Mouse (Mus musculus): ENCODE data around the gene Glt1d1. TPM values are rescaled to one million over a fixed set of nuclear protein-coding genes. Genes with fewer than 3 reads are reported as not detected.
A peak's percentile ranks its signal among the peaks of the same experiment; 100 is the strongest.

Glt1d1 gene
- polyA plus RNA-seq, 1 experiment from 2014 or later: 0.63 TPM

DNA sequence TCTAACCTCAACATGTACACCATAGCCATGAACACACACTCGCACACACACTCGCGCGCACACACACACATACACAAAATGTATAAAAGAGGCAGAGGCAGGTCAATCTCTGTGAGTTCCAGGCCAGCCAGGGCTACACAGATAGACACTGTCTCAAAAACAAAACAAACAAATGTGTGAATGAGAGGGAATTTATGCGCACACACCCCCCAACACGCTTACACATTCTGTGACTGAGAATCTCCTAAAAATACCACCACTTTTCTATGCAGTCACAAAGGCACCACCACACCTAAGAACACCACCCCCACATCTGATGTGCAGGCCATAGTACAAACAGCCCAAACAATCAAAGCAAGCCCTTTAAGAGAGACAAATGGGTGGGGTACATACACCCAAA is 19.7 kb upstream of the Glt1d1 start:
- no peaks in the 10 kb centered on the region for H3K27me3 ChIP-seq (replicated peaks)
- no peak overlapping the region for H3K4me3 ChIP-seq (replicated peaks)
- H3K9ac ChIP-seq: no peak overlapping the region
- ATAC-seq: no peak
- no peak overlapping the region for H3K4me2 ChIP-seq (replicated peaks)
- no peaks in the 10 kb centered on the region; the same call in 1 of the 2 replicates for H3K36me3 ChIP-seq
- peaks cover 18% of the 10 kb centered on the region for H3K4me1 ChIP-seq (replicated peaks)
- no peaks in the 10 kb centered on the region for H3K9me3 ChIP-seq
- WGBS: 99% methylated on average over 6 of the region's 6 CpGs
- H3K27ac ChIP-seq: no peak overlapping the region

DNA sequence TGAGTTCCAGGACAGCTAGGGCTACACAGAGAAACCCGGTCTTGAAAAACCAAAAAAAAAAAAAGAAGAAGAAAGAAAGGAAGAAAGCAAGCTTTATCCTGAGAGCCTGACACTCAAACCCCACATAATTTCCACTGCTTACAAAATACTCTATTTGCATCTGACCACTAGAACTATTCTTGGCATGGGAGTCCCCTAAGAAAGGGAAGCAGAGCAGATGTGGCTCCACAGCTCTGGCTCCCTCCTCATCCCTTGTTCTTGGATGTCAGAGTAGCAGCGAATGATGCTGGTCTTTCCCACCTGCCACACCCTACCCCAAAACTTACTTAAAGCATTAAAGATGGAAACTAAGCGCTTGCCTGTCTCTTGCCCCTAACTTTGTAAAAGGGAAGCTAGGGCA is 16.6 kb upstream of the Glt1d1 start:
- Histone ChIP-seq H3K4me3 (replicated peaks) (peak overlapping the region; percentile 78; the same call in 1 of the 2 replicates), H3K36me3 (no peaks in the 10 kb centered on the region), H3K27ac (no peak overlapping the region), H3K9ac (no peak overlapping the region), H3K9me3 (no peaks in the 10 kb centered on the region), H3K27me3 (replicated peaks) (no peaks in the 10 kb centered on the region), H3K4me2 (replicated peaks) (peak overlapping the region; percentile 88), H3K4me1 (replicated peaks) (peaks cover 18% of the 10 kb centered on the region)
- ATAC-seq: no peak
- 73% methylated on average over 3 of the region's 3 CpGs for WGBS

- ATAC-seq: no peak
- Histone ChIP-seq H3K27me3 (replicated peaks) (no peaks in the 10 kb centered on the region), H3K9ac (peak overlapping the region; percentile 83), H3K4me3 (replicated peaks) (peak overlapping the region; percentile 78), H3K4me2 (replicated peaks) (peak overlapping the region; percentile 88), H3K9me3 (no peaks in the 10 kb centered on the region), H3K36me3 (no peaks in the 10 kb centered on the region), H3K27ac (no peak overlapping the region), H3K4me1 (replicated peaks) (peaks cover 18% of the 10 kb centered on the region)
- 7% methylated on average over 5 of the region's 5 CpGs for WGBS
Measured at GRCm38 (mm10) chr5:127616151-127616550, 15.9 kb upstream of the Glt1d1 start.

DNA sequence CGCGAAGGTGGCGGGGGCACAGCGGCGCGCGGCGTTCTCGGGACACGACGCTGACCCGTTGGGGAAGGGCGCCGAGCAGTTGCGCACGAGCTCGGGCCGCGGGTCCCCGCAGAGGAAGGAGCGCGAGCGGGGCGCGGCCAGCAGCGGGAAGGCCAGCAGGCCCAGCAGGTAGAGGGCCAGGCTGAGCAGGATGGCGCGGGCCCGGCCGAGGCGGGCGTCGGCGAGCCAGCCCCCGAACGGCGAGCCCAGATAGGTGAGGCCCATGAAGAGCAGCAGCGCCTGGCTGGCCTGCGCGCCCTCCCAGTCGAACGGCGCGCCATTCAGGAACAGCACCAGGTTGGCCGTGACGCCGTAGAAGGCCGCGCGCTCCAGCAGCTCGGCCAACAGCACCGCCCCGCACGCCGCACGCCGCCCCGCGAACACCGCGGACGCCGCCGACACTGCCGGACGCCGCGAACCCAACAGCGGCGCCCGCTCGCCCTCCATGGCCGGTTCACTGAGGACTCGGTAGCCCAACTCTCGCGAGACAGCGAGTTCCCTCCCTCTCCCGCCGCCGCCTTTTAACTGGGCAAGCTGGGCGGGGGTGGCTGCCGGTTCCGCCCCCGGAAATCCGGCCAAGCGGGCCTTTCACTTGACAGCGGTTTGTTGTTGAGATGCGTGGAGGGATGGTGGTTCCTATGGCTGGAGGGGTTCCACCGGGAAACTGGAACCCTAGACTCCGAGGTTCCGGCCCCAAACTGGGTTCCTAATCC is 15.0 kb upstream of the Glt1d1 start:
- Histone ChIP-seq H3K9me3 (no peaks in the 10 kb centered on the region), H3K27me3 (replicated peaks) (no peaks in the 10 kb centered on the region), H3K9ac (peak overlapping the region; percentile 83), H3K4me3 (replicated peaks) (peak overlapping the region; percentile 78), H3K4me2 (replicated peaks) (peak overlapping the region; percentile 88), H3K4me1 (replicated peaks) (peaks cover 18% of the 10 kb centered on the region), H3K36me3 (no peaks in the 10 kb centered on the region), H3K27ac (peak overlapping the region; percentile 81)
- peak; percentile 98 for ATAC-seq
- under 1% methylated on average over 82 of the region's 91 CpGs for WGBS

GRCm38 (mm10) chr5:127618834-127619233 is 13.2 kb upstream of the Glt1d1 start:
- 64% methylated on average over 3 of the region's 3 CpGs for WGBS
- ATAC-seq: no peak
- Histone ChIP-seq H3K36me3 (no peaks in the 10 kb centered on the region), H3K9me3 (no peaks in the 10 kb centered on the region), H3K4me2 (replicated peaks) (no peak overlapping the region), H3K27me3 (replicated peaks) (no peaks in the 10 kb centered on the region), H3K4me3 (replicated peaks) (no peak overlapping the region), H3K27ac (no peak overlapping the region), H3K9ac (no peak overlapping the region), H3K4me1 (replicated peaks) (peaks cover 18% of the 10 kb centered on the region)

GRCm38 (mm10) chr5:127620371-127620770 is 11.7 kb upstream of the Glt1d1 start:
- Histone ChIP-seq H3K4me3 (replicated peaks) (no peak overlapping the region), H3K4me1 (replicated peaks) (peaks cover 10% of the 10 kb centered on the region), H3K9ac (no peak overlapping the region), H3K4me2 (replicated peaks) (no peak overlapping the region), H3K27me3 (replicated peaks) (no peaks in the 10 kb centered on the region), H3K9me3 (no peaks in the 10 kb centered on the region), H3K36me3 (no peaks in the 10 kb centered on the region), H3K27ac (no peak overlapping the region)
- whole genome bisulfite sequencing: 78% methylated on average over 8 of the region's 8 CpGs
- no peak for ATAC-seq

DNA sequence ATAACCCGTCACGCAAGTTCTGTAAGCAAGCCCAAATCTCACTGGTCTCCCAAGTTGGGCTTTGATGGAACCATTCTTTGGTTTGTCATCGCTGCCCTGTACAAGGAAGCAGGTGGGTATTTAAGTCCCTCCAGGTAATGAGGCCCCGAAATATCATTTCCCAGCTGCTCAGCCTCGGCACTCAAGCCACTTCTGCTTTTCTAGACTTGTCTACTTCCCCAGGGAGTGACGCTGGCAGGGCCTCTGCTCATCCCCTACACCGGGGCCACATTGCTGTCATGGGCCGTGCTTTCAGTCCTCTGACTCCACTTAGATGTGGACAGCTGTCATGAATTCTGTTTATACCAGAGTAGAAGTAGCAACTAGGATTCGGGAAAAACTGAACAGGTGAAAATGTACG is 11.0 kb upstream of the Glt1d1 start:
- Histone ChIP-seq H3K4me3 (replicated peaks) (no peak overlapping the region), H3K9me3 (no peaks in the 10 kb centered on the region), H3K36me3 (no peaks in the 10 kb centered on the region), H3K9ac (no peak overlapping the region), H3K4me2 (replicated peaks) (no peak overlapping the region), H3K4me1 (replicated peaks) (peaks cover 3% of the 10 kb centered on the region), H3K27me3 (replicated peaks) (no peaks in the 10 kb centered on the region), H3K27ac (no peak overlapping the region)
- WGBS: 78% methylated on average over 10 of the region's 10 CpGs
- ATAC-seq: no peak

DNA sequence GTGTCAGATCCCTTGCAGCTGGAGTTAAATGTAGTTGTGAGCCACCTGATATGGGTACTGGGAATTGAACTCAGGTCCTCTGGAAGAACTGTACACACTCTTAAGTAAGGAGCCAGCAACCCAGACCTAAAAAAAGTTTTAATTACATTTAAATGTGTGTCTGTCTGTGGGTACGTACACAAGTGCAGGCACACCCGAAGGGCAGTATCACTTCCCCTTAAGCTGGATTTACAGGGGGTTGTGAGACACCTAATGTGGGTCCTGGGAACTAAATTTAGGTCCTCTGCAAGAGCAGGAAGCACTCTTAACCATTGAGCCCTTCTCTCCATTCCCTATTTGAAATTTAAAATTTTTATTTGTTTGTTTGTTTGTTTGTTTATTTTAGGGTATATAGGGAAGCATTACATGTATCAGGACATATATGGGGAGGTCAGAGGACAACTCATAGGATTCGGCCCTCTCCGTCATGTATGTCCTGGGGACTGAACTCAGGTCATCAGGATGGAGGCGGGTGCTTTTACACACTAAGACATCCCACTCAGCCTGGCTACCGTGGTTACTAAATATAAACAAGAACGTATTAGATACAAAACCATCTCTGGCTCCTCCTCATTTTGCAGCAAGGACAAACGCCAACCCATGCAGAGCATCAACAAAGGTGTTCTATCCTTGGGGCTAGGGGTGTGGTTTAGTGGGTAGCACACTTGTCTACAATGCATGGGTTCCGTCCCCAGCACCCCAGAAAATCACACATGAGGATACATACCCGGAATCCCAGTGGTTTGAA is 7.4 kb upstream of the Glt1d1 start:
- Histone ChIP-seq H3K36me3 (no peaks in the 10 kb centered on the region), H3K9ac (no peak overlapping the region), H3K4me3 (replicated peaks) (no peak overlapping the region), H3K4me2 (replicated peaks) (no peak overlapping the region), H3K27ac (no peak overlapping the region), H3K27me3 (replicated peaks) (no peaks in the 10 kb centered on the region), H3K4me1 (replicated peaks) (no peaks in the 10 kb centered on the region), H3K9me3 (no peaks in the 10 kb centered on the region)
- WGBS: 75% methylated on average over 10 of the region's 10 CpGs
- no peak for ATAC-seq

GRCm38 (mm10) chr5:127627242-127627641 is 4.8 kb upstream of the Glt1d1 start:
- WGBS: 79% methylated on average over 12 of the region's 12 CpGs
- Histone ChIP-seq H3K36me3 (no peaks in the 10 kb centered on the region), H3K9me3 (no peaks in the 10 kb centered on the region), H3K4me1 (replicated peaks) (peaks cover 3% of the 10 kb centered on the region), H3K27ac (no peak overlapping the region), H3K4me3 (replicated peaks) (no peak overlapping the region), H3K4me2 (replicated peaks) (no peak overlapping the region), H3K9ac (no peak overlapping the region), H3K27me3 (replicated peaks) (peaks cover 6% of the 10 kb centered on the region)
- ATAC-seq: no peak

- 7% methylated on average over 5 of the region's 5 CpGs for WGBS
- H3K9me3 ChIP-seq: no peaks in the 10 kb centered on the region
- no peaks in the 10 kb centered on the region for H3K36me3 ChIP-seq
- peaks cover 6% of the 10 kb centered on the region for H3K4me1 ChIP-seq (replicated peaks)
- no peak overlapping the region for H3K9ac ChIP-seq
- H3K27me3 ChIP-seq (replicated peaks): peaks cover 15% of the 10 kb centered on the region
- H3K4me3 ChIP-seq (replicated peaks): peak overlapping the region; percentile 42
- no peak overlapping the region for H3K27ac ChIP-seq
- ATAC-seq: peak; percentile 41
- peak overlapping the region; percentile 93 for H3K4me2 ChIP-seq (replicated peaks)
Measured at GRCm38 (mm10) chr5:127631671-127632070, 391 bp upstream of the Glt1d1 start.

- H3K4me1 ChIP-seq (replicated peaks): peaks cover 6% of the 10 kb centered on the region
- no peak overlapping the region for H3K9ac ChIP-seq
- H3K4me3 ChIP-seq (replicated peaks): no peak overlapping the region; the same call in 1 of the 2 replicates
- peaks cover 15% of the 10 kb centered on the region for H3K27me3 ChIP-seq (replicated peaks)
- no peak overlapping the region for H3K27ac ChIP-seq
- H3K4me2 ChIP-seq (replicated peaks): peak overlapping the region; percentile 93
- no peaks in the 10 kb centered on the region for H3K36me3 ChIP-seq
- WGBS: 18% methylated on average over 4 of the region's 4 CpGs
- no peaks in the 10 kb centered on the region for H3K9me3 ChIP-seq
- ATAC-seq: peak; percentile 57; the same call in 1 of the 2 replicates
Measured at GRCm38 (mm10) chr5:127633188-127633587, 1.1 kb downstream of the Glt1d1 start.

GRCm38 (mm10) chr5:127633666-127634065 is 1.6 kb downstream of the Glt1d1 start:
- H3K4me1 ChIP-seq (replicated peaks): peaks cover 6% of the 10 kb centered on the region

More at GRCm38 (mm10) chr5:127633666-127634065, 1.6 kb downstream of the Glt1d1 start:
- Histone ChIP-seq H3K9ac (no peak overlapping the region), H3K27ac (no peak overlapping the region), H3K27me3 (replicated peaks) (peaks cover 15% of the 10 kb centered on the region), H3K4me3 (replicated peaks) (no peak overlapping the region), H3K4me2 (replicated peaks) (no peak overlapping the region), H3K9me3 (no peaks in the 10 kb centered on the region), H3K36me3 (no peaks in the 10 kb centered on the region)
- WGBS: 83% methylated on average over 7 of the region's 7 CpGs
- 0 out of 2 replicates have a peak, but pooled peaks have one; percentile 21 for ATAC-seq

All from intestine, embryonic 15.5 days (tissue).